Mouse (Mus musculus) urinary bladder, adult 18-20 months (tissue): Measurements from ENCODE around the gene Cnot3.
"Not testable (repeated sequence)": the region's sequence is repeated elsewhere in the genome, so short reads cannot be mapped to it uniquely, and the experiment has no call there.

Experiments used
- DNase-seq, 2 experiments: peaks; one replicate each; pipeline ENCODE4 v3.0.0; 2022; ENCODE audit warnings: low spot score in 2 of 2, mixed read lengths in 2 of 2

Gene Cnot3

GRCm38 (mm10) chr7:3698471-3698870 lies 53.4 kb downstream of the Cnot3 start:
- DNase-seq, result no peak

DNA sequence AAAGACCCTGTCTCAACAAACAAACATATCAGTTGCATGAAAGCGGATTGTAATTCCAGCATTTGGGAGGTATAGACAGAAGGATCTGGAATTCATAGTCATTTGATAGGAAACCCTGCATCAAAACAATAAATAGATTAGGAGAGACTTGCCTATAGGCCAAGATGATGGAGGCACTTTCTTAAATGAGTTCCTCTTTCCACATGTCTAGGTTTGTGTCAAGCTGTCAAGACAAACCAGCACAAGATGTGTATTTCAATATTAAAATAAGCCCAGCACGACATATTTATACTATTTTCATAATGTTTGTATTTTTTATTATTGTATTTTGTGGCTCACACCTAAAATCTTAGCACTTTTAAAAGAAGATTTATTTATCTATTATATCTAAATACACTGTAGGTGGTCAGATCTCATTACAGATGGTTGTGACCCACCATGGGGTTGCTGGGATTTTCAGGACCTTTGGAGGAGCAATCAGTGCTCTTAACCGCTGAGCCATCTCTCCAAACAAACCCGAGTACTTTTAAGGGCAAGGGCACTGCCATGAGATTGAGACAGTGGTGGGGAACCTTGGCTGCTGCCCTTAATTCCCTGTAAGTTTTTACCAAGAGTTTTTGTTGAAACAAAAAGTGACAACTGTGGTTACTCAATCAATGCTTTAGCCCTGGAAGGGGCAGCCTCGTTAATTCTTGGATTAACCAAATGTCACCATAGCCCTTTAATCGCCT lies 58.2 kb downstream of the Cnot3 start:
- DNase-seq, result no peak

DNA sequence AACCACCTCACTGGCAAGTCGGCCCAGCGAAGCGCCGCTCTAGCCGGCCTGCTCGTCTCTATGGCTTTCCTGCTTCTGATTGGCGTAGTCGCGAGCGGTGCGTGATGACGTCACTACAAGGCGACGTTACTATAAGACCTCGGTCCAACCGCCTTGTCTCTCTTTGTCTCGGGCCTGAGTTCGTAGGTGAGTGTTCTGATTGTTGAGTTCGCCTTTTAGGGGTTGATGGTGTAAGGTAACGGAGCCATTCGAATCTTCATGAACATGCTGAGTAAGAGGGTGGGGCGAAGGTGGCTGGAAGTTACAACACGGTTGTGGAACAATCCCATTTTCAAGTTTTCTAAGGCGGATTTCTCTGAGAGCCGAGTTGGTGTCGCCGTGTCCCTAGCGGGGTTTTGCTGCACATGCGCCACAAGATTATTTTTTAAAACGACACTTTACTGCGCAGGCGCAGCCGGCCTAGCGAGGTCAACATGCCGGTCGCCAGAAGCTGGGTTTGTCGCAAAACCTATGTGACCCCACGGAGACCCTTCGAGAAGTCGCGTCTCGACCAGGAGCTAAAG lies 58.9 kb downstream of the Cnot3 start, which contains the start of gene Rps9:
Gene Rps9, plus strand, starts transcription at position 115 of the 563 bp plus-strand sequence.
- DNase-seq, result peak; percentile 86 to 93

- no peak for DNase-seq
Observed at GRCm38 (mm10) chr7:3704475-3704874, 59.4 kb downstream of the Cnot3 start.

- not testable (repeated sequence) for DNase-seq
Observed at GRCm38 (mm10) chr7:3705461-3705860, 60.4 kb downstream of the Cnot3 start.

GRCm38 (mm10) chr7:3705911-3706310 lies 60.8 kb downstream of the Cnot3 start:
- no peak for DNase-seq

DNA sequence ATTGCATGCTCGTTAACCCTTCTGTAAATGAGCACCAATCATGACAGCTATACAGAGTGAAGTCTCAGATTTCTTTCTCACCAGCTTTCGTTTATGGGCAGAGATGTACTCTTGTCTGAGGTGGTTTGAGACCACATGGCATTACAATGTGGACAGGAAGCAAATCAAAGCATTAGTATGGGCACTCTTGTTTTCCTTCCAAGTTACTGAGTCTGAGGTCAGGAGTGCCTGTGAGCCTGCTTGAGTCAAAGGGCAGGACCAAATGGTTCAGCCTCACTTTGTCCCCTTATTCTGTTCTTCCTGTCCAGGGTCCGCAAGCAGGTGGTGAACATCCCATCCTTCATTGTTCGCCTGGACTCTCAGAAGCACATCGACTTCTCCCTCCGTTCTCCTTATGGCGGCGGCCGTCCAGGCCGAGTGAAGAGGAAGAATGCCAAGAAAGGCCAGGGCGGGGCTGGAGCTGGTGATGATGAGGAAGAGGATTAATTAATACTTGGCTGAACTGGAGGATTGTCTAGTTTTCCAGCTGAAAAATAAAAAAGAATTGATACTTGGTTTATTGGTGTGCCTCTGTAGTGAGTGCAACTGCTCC lies 61.4 kb downstream of the Cnot3 start:
- DNase-seq, result no peak

DNA sequence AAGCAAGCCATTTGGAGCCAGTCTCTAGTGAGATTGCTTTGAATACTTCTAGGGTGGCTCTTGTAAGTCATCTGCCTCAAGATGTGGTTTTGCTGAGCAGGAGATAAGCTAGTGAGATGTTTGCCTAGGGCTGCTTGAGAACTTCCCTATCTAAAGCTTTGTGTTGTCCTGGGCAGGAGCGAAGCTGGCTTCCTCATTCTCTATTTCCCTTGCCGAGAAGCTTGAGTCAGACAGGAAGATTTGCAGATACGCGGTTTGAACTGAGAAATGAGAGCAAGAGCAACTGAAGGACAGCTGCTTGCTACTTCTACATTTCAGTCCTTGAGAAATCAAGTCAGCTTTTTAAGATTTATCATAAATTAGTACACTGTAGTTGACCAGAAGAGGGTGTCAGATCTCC lies 62.0 kb downstream of the Cnot3 start:
- peak in 1 of 2 experiments; percentile 10 for DNase-seq

GRCm38 (mm10) chr7:3707568-3708413 lies 62.7 kb downstream of the Cnot3 start:
- no peak for DNase-seq

DNA sequence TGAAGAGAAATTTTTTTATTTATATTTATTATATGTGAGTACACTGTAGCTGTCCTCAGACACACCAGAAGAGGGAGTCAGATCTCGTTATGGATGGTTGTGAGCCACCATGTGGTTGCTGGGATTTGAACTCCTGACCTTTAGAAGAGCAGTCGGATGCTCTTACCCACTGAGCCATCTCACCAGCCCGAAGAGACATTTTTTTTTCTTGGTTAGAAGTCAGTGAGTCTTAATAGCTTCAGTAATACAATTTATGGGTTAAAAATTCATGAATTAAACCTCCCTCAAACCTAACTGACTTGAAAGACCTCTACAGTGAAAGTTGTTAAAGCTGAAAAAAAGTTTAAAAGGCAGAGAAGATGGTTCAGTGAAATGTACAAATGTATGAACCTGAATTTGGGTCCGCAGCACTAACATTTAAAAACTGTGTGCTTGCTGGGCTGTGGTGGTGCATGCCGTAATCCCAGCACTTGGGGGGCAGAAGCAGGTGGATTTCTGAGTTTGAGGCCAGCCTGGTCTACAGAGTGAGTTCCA lies 63.4 kb downstream of the Cnot3 start:
- DNase-seq, result not testable (repeated sequence)

- no peak for DNase-seq
Observed at GRCm38 (mm10) chr7:3709000-3709399, 63.9 kb downstream of the Cnot3 start.
